Mouse (Mus musculus) erythroblast, embryonic 14.5 days (primary cell): Measurements from ENCODE around the gene Fhad1. TPM values are rescaled to one million over a fixed set of nuclear protein-coding genes. Genes with fewer than 3 reads are reported as not detected.

ENCODE experiments used
- H3K27me3 ChIP-seq: 2 replicates; pipeline ENCODE4 v1.6.1; 2012; ENCODE audit warnings: inconsistent platforms; ENCODE audit not compliant: control insufficient read depth
- H3K36me3 ChIP-seq: 2 replicates; pipeline ENCODE4 v1.6.1; 2012; ENCODE audit warnings: mild to moderate bottlenecking, inconsistent platforms; ENCODE audit not compliant: control insufficient read depth
- H3K4me1 ChIP-seq: 2 replicates; pipeline ENCODE4 v1.6.1; 2012; ENCODE audit warnings: inconsistent platforms; ENCODE audit not compliant: control insufficient read depth
- H3K4me3 ChIP-seq: replicated peaks from 2 replicates; pipeline ENCODE3; 2012; ENCODE audit warnings: moderate library complexity, mild to moderate bottlenecking, inconsistent platforms
- H3K9me3 ChIP-seq: 2 replicates; pipeline ENCODE4 v1.6.1; 2012; ENCODE audit warnings: low read length, inconsistent platforms, mixed read lengths; ENCODE audit not compliant: control insufficient read depth
- GATA1 ChIP-seq: IDR thresholded peaks from 2 replicates; pipeline ENCODE4 v1.6.1; 2012; ENCODE audit warnings: low read length, inconsistent platforms, mixed read lengths
- TAL1 ChIP-seq: IDR thresholded peaks from 3 replicates; pipeline ENCODE4 v1.6.1; 2012; ENCODE audit warnings: low read length, inconsistent platforms, mixed read lengths
- polyA plus RNA-seq: library from polyadenylated mRNA; stranded (reverse); fragments of >175 nt; gene quantifications from 2 replicates; pipeline ENCODE4 v1.2.3, GENCODE M21; 2012

The Fhad1 gene
- polyA plus RNA-seq, 1 experiment, result not detected

- no peak overlapping the region for H3K4me3 ChIP-seq
- peaks cover 33% of the 10 kb centered on the region for H3K4me1 ChIP-seq
- H3K36me3 ChIP-seq, result peaks cover 56% of the 10 kb centered on the region
These were observed 146.8 kb downstream of the Fhad1 start for GRCm38 (mm10) chr4:141868051-141868450.

GRCm38 (mm10) chr4:141867498-141867897 is 147.4 kb downstream of the Fhad1 start:
- TF ChIP-seq GATA1 (no peak), TAL1 (no peak)
- Histone ChIP-seq H3K9me3 (no peaks in the 10 kb centered on the region), H3K4me3 (no peak overlapping the region), H3K36me3 (peaks cover 57% of the 10 kb centered on the region), H3K4me1 (peaks cover 27% of the 10 kb centered on the region), H3K27me3 (no peaks in the 10 kb centered on the region)

More at GRCm38 (mm10) chr4:141868051-141868450, 146.8 kb downstream of the Fhad1 start:
- Histone ChIP-seq H3K9me3 (no peaks in the 10 kb centered on the region), H3K27me3 (no peaks in the 10 kb centered on the region)
- TF ChIP-seq TAL1 (no peak), GATA1 (no peak)

GRCm38 (mm10) chr4:141866933-141867490 is 147.9 kb downstream of the Fhad1 start:
- H3K27me3 ChIP-seq, result no peaks in the 10 kb centered on the region
- no peaks in the 10 kb centered on the region for H3K9me3 ChIP-seq
- no peak overlapping the region for H3K4me3 ChIP-seq
- no peak for TF ChIP-seq TAL1
- peaks cover 22% of the 10 kb centered on the region for H3K4me1 ChIP-seq
- peaks cover 56% of the 10 kb centered on the region for H3K36me3 ChIP-seq

- H3K4me3 ChIP-seq, result no peak overlapping the region
- H3K27me3 ChIP-seq, result no peaks in the 10 kb centered on the region
- H3K9me3 ChIP-seq, result no peaks in the 10 kb centered on the region
- H3K36me3 ChIP-seq, result peaks cover 56% of the 10 kb centered on the region
- H3K4me1 ChIP-seq, result peaks cover 8% of the 10 kb centered on the region
- TF ChIP-seq TAL1, result no peak
- TF ChIP-seq GATA1, result no peak
These were observed 149.3 kb downstream of the Fhad1 start for GRCm38 (mm10) chr4:141865600-141865999.

- peaks cover 8% of the 10 kb centered on the region for H3K4me1 ChIP-seq
- TF ChIP-seq GATA1 (no peak), TAL1 (no peak)
These were observed 149.9 kb downstream of the Fhad1 start for GRCm38 (mm10) chr4:141865006-141865405.

GRCm38 (mm10) chr4:141864506-141864905 is 150.4 kb downstream of the Fhad1 start:
- peaks cover 3% of the 10 kb centered on the region; the same call in 1 of the 2 replicates for H3K4me1 ChIP-seq
- H3K27me3 ChIP-seq, result no peaks in the 10 kb centered on the region
- H3K9me3 ChIP-seq, result no peaks in the 10 kb centered on the region
- H3K4me3 ChIP-seq, result no peak overlapping the region
- peaks cover 55% of the 10 kb centered on the region for H3K36me3 ChIP-seq
- TF ChIP-seq GATA1 (no peak), TAL1 (no peak)

More at GRCm38 (mm10) chr4:141865006-141865405, 149.9 kb downstream of the Fhad1 start:
- no peaks in the 10 kb centered on the region for H3K9me3 ChIP-seq
- H3K4me3 ChIP-seq, result no peak overlapping the region
- H3K27me3 ChIP-seq, result no peaks in the 10 kb centered on the region
- H3K36me3 ChIP-seq, result peaks cover 56% of the 10 kb centered on the region

GRCm38 (mm10) chr4:141863726-141864280 is 151.1 kb downstream of the Fhad1 start:
- peaks cover 57% of the 10 kb centered on the region for H3K36me3 ChIP-seq
- no peaks in the 10 kb centered on the region for H3K9me3 ChIP-seq
- peaks cover 2% of the 10 kb centered on the region; the same call in 1 of the 2 replicates for H3K4me1 ChIP-seq
- no peak for TF ChIP-seq TAL1
- TF ChIP-seq GATA1, result no peak
- no peaks in the 10 kb centered on the region for H3K27me3 ChIP-seq
- H3K4me3 ChIP-seq, result no peak overlapping the region

- Histone ChIP-seq H3K4me3 (no peak overlapping the region), H3K4me1 (peaks cover 2% of the 10 kb centered on the region; the same call in 1 of the 2 replicates), H3K9me3 (no peaks in the 10 kb centered on the region), H3K27me3 (no peaks in the 10 kb centered on the region), H3K36me3 (peaks cover 55% of the 10 kb centered on the region)
- TF ChIP-seq TAL1, result no peak
- TF ChIP-seq GATA1, result no peak
These were observed 152.0 kb downstream of the Fhad1 start for GRCm38 (mm10) chr4:141862867-141863266.

- no peaks in the 10 kb centered on the region for H3K9me3 ChIP-seq
- TF ChIP-seq TAL1, result no peak
- no peak for TF ChIP-seq GATA1
- peaks cover 56% of the 10 kb centered on the region for H3K36me3 ChIP-seq
- H3K4me1 ChIP-seq, result peaks cover 4% of the 10 kb centered on the region
- H3K27me3 ChIP-seq, result no peaks in the 10 kb centered on the region
- H3K4me3 ChIP-seq, result no peak overlapping the region
These were observed 153.1 kb downstream of the Fhad1 start for GRCm38 (mm10) chr4:141861591-141862295.
